8 mouse cellular contexts compared by ENCODE assay signal in the genomic region with DNA sequence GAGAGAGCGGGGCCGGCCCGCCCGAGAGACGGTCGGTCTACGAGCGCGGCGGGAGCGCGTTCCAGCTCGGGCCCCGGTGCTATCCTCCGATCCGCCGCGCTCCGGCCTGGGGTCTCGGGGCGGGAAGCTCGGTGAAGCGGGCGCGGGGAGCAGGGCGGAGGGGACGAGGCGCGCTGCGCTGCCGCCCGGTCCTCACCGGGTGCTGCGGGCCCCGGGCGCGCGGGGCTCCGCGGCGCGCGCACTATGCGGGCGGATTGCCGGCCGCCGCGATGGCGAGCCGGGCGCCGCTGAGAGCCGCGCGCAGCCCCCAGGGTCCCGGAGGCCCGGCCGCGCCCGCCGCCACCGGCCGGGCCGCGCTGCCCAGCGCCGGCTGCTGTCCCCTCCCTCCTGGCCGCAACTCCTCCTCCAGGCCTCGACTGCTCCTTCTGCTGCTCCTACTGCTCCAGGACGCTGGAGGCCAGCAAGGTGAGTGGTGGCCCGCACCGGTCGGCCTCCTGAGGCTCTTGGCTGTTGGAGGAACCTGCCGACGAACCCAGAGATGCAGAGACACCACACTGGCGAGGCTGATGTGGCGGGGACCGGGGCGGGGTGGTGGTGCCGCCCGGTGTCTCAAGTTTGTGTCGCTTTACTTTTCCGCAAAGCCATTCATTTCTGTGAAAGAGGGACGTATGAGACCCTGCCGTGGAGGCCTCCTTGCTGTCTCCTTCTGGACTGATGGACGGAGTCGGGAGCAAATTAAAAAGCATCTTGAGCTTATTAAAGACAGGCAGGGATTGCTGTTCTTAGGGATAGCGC. TPM values are rescaled to one million over a fixed set of nuclear protein-coding genes. Genes with fewer than 3 reads are reported as not detected.
DNase-seq lines count a peak whose midpoint lies in the region; ATAC-seq lines count a peak whose summit lies in the region.

No protein-coding gene starts in this region.

- peak overlapping the region; percentile 87 for H3K4me3 ChIP-seq in forebrain, embryonic 14.5 days (ENCODE audit: low read depth, low read length)
- peak overlapping the region; percentile 94 for H3K4me3 ChIP-seq in hindbrain, embryonic 13.5 days
- peak overlapping the region; percentile 96 for H3K4me3 ChIP-seq in megakaryocyte, embryonic 14.5 days (replicated peaks)

- peak overlapping the region; percentile 85 for H3K9ac ChIP-seq in forebrain, embryonic 14.5 days (ENCODE audit: low read length)
- peak overlapping the region; percentile 88 for H3K9ac ChIP-seq in hindbrain, embryonic 13.5 days

- H3K4me2 ChIP-seq in forebrain, embryonic 14.5 days (ENCODE audit: low read length), result peak overlapping the region; percentile 76
- peak overlapping the region; percentile 84 for H3K4me2 ChIP-seq in hindbrain, embryonic 13.5 days

- peak overlapping the region; percentile 87 for H3K27ac ChIP-seq in forebrain, embryonic 14.5 days (ENCODE audit: low read depth, low read length)
- H3K27ac ChIP-seq in hindbrain, embryonic 13.5 days, result peak overlapping the region; percentile 93

- peak; percentile 57 for DNase-seq in embryo, embryonic 10 days (ENCODE audit: low spot score)
- DNase-seq in embryo, embryonic 11 days, result no peak
- DNase-seq in c-Kit-negative CD71-positive TER-119-positive erythroid progenitor cells, embryonic 14.5 days (ENCODE audit: low read depth, low spot score), result peak; percentile 12
- DNase-seq in forebrain, embryonic 14.5 days (ENCODE audit: low spot score), result peak; percentile 32
- DNase-seq in left cerebral cortex, postnatal 36 days (ENCODE audit: low spot score in 2 of 2), result peak; percentile 43 to 48
- DNase-seq in right cerebral cortex, postnatal 14 days, result peak; percentile 11

- H3K4me1 ChIP-seq in forebrain, embryonic 14.5 days (ENCODE audit: control insufficient read depth, insufficient read depth, low read length), result peaks cover 7% of the 10 kb centered on the region
- peaks cover 24% of the 10 kb centered on the region for H3K4me1 ChIP-seq in hindbrain, embryonic 13.5 days (replicated peaks)
- H3K4me1 ChIP-seq in megakaryocyte, embryonic 14.5 days, result peaks cover 23% of the 10 kb centered on the region

- intact Hi-C loops in left cerebral cortex, postnatal 36 days (cut with DNase I), result loop anchor here (5.0 kb wide), 1 partner anchor 44 kb away; no protein-coding TSS in a partner anchor

- WGBS in forebrain, embryonic 14.5 days, result under 1% methylated on average over 27 of the region's 89 CpGs
- WGBS in hindbrain, embryonic 13.5 days, result 0% methylated on average over 41 of the region's 89 CpGs

- H3K36me3 ChIP-seq in forebrain, embryonic 14.5 days (ENCODE audit: control insufficient read depth, insufficient read depth, low read length), result no peaks in the 10 kb centered on the region
- no peaks in the 10 kb centered on the region for H3K36me3 ChIP-seq in hindbrain, embryonic 13.5 days
- no peaks in the 10 kb centered on the region for H3K36me3 ChIP-seq in megakaryocyte, embryonic 14.5 days (replicated peaks; ENCODE audit: low read length)

- H3K27me3 ChIP-seq in forebrain, embryonic 14.5 days (replicated peaks; ENCODE audit: control insufficient read depth, insufficient read depth, low read length), result no peaks in the 10 kb centered on the region
- H3K27me3 ChIP-seq in hindbrain, embryonic 13.5 days, result no peaks in the 10 kb centered on the region
- H3K27me3 ChIP-seq in megakaryocyte, embryonic 14.5 days (replicated peaks), result peaks cover 29% of the 10 kb centered on the region

- peak; percentile 77 for ATAC-seq in forebrain, embryonic 14.5 days
- ATAC-seq in hindbrain, embryonic 13.5 days (ENCODE audit: low FRiP score), result peak; percentile 85

- no peaks in the 10 kb centered on the region for H3K9me3 ChIP-seq in forebrain, embryonic 14.5 days (replicated peaks; ENCODE audit: control insufficient read depth, low read length)
- no peaks in the 10 kb centered on the region for H3K9me3 ChIP-seq in hindbrain, embryonic 13.5 days
- no peaks in the 10 kb centered on the region for H3K9me3 ChIP-seq in megakaryocyte, embryonic 14.5 days

RNA-seq across cellular contexts. Expression of a gene that starts 0.4 kb away (rescaled TPM):
- polyA plus RNA-seq in forebrain, embryonic 14.5 days (2014; fragmentation: Nextera tagmentation; extraction: Ambion mirVana), result 6.5 and 6.9 TPM in 2 replicates
- polyA plus RNA-seq in hindbrain, embryonic 13.5 days (2015; fragmentation: Nextera tagmentation; extraction: Ambion mirVana), result 5.0 and 5.9 TPM in 2 replicates
- 10 to 100 TPM; 26.0 to 26.1 TPM for total RNA-seq in left cerebral cortex, postnatal 36 days (2021)
- polyA plus RNA-seq in megakaryocyte, embryonic 14.5 days (2012; ENCODE audit: insufficient read depth, low replicate concordance), result 0.78 and 1.2 TPM in 2 replicates
